Mouse (Mus musculus) embryonic facial prominence, embryonic 11.5 days (tissue): Measurements from ENCODE around the gene Syngr1. TPM values are rescaled to one million over a fixed set of nuclear protein-coding genes. Genes with fewer than 3 reads are reported as not detected.

Experiments used
- ATAC-seq: fragments of 200-750 bp; cut with Nextera tagmentation; replicated peaks from 2 replicates; pipeline ENCODE4 v1.8.0; 2017; ENCODE audit warnings: low read depth; ENCODE audit not compliant: insufficient number of reproducible peaks, low FRiP score, low TSS enrichment
- DNase-seq: peaks from one replicate; pipeline ENCODE4 v3.0.0-alpha.2; 2015; ENCODE audit warnings: low spot score
- H3K27ac ChIP-seq: fragments of 300-500 bp; sonication (generic); replicated peaks from 2 replicates; pipeline ENCODE4 v1.5.1; 2014; ENCODE audit warnings: mild to moderate bottlenecking, low read depth, low read length, control low read depth
- H3K27me3 ChIP-seq: fragments of 300-500 bp; sonication (generic); 2 replicates; pipeline ENCODE4 v1.6.1; 2014; ENCODE audit warnings: mild to moderate bottlenecking, low read length, moderate library complexity, mixed read lengths; ENCODE audit not compliant: control insufficient read depth, insufficient read depth
- H3K36me3 ChIP-seq: fragments of 300-500 bp; sonication (generic); replicated peaks from 2 replicates; pipeline ENCODE4 v1.6.1; 2014; ENCODE audit warnings: low read depth, mild to moderate bottlenecking, low read length, moderate library complexity, mixed read lengths; ENCODE audit not compliant: control insufficient read depth, insufficient read depth
- H3K4me1 ChIP-seq: fragments of 300-500 bp; sonication (generic); 2 replicates; pipeline ENCODE4 v1.6.1; 2014; ENCODE audit warnings: low read length, mixed read lengths; ENCODE audit not compliant: control insufficient read depth, insufficient read depth
- H3K4me2 ChIP-seq: fragments of 300-500 bp; sonication (generic); 2 replicates; pipeline ENCODE4 v1.6.1; 2014; ENCODE audit warnings: low read depth, mild to moderate bottlenecking, control low read depth, low read length, moderate library complexity
- H3K4me3 ChIP-seq: fragments of 300-500 bp; sonication (generic); 2 replicates; pipeline ENCODE4 v1.5.1; 2014; ENCODE audit warnings: low read depth, low read length, control low read depth
- H3K9ac ChIP-seq: fragments of 300-500 bp; sonication (generic); replicated peaks from 2 replicates; pipeline ENCODE4 v1.6.1; 2014; ENCODE audit warnings: mild to moderate bottlenecking, control low read depth, low read length
- H3K9me3 ChIP-seq: fragments of 300-500 bp; sonication (generic); replicated peaks from 2 replicates; pipeline ENCODE4 v1.6.1; 2016; ENCODE audit warnings: mild to moderate bottlenecking, low read length, inconsistent platforms, mixed read lengths; ENCODE audit not compliant: control insufficient read depth
- WGBS: fragments of 180-500 bp; shearing (Covaris S2); extraction: QIAGEN DNeasy Blood & Tissue Kit; methylation state at CpG from one replicate; pipeline ENCODE4 v1.1.7; 2014; 5-methylcytosine and 5-hydroxymethylcytosine counted together
- polyA plus RNA-seq: library from polyadenylated mRNA; unstranded; fragments of >200 nt; fragmentation: Nextera tagmentation; extraction: Ambion mirVana; gene quantifications from 2 replicates; pipeline ENCODE4 v1.2.1, GENCODE M21; 2014

Syngr1 gene
- polyA plus RNA-seq, 1 experiment from 2014 or later = 6.4 TPM

- Histone ChIP-seq H3K4me3 (no peak overlapping the region), H3K4me2 (no peak overlapping the region), H3K27ac (no peak overlapping the region), H3K4me1 (no peaks in the 10 kb centered on the region), H3K9me3 (no peaks in the 10 kb centered on the region), H3K36me3 (no peaks in the 10 kb centered on the region), H3K9ac (no peak overlapping the region), H3K27me3 (no peaks in the 10 kb centered on the region)
- DNase-seq (no peak), ATAC-seq (no peak)
- WGBS = 36% methylated on average over 5 of the region's 5 CpGs
These were observed 28.3 kb upstream of the Syngr1 start for GRCm38 (mm10) chr15:80062821-80063220.

GRCm38 (mm10) chr15:80064965-80065364 is 26.2 kb upstream of the Syngr1 start:
- Histone ChIP-seq H3K4me1 (no peaks in the 10 kb centered on the region), H3K4me3 (no peak overlapping the region), H3K36me3 (no peaks in the 10 kb centered on the region), H3K27ac (no peak overlapping the region), H3K4me2 (no peak overlapping the region), H3K27me3 (no peaks in the 10 kb centered on the region), H3K9me3 (no peaks in the 10 kb centered on the region), H3K9ac (no peak overlapping the region)
- no peak for DNase-seq
- no peak for ATAC-seq
- WGBS = 65% methylated on average over 5 of the region's 5 CpGs

GRCm38 (mm10) chr15:80065414-80065813 is 25.7 kb upstream of the Syngr1 start:
- Histone ChIP-seq H3K9ac (no peak overlapping the region), H3K27me3 (no peaks in the 10 kb centered on the region), H3K4me2 (no peak overlapping the region), H3K4me1 (no peaks in the 10 kb centered on the region), H3K27ac (no peak overlapping the region), H3K9me3 (no peaks in the 10 kb centered on the region), H3K36me3 (no peaks in the 10 kb centered on the region), H3K4me3 (no peak overlapping the region)
- ATAC-seq = no peak
- peak; percentile 49 for DNase-seq
- WGBS = 13% methylated on average over 13 of the region's 13 CpGs

- DNase-seq = no peak
These were observed 24.6 kb upstream of the Syngr1 start for GRCm38 (mm10) chr15:80066538-80066937.

GRCm38 (mm10) chr15:80069171-80069570 is 22.0 kb upstream of the Syngr1 start:
- Histone ChIP-seq H3K36me3 (no peaks in the 10 kb centered on the region), H3K9ac (no peak overlapping the region), H3K27ac (no peak overlapping the region), H3K4me2 (no peak overlapping the region), H3K9me3 (no peaks in the 10 kb centered on the region), H3K4me3 (no peak overlapping the region), H3K27me3 (no peaks in the 10 kb centered on the region), H3K4me1 (no peaks in the 10 kb centered on the region)
- ATAC-seq (no peak), DNase-seq (no peak)
- WGBS = 56% methylated on average over 4 of the region's 4 CpGs

More at GRCm38 (mm10) chr15:80066538-80066937, 24.6 kb upstream of the Syngr1 start:
- Histone ChIP-seq H3K36me3 (no peaks in the 10 kb centered on the region), H3K9me3 (no peaks in the 10 kb centered on the region), H3K4me2 (no peak overlapping the region), H3K27ac (no peak overlapping the region), H3K9ac (no peak overlapping the region), H3K4me3 (no peak overlapping the region), H3K4me1 (no peaks in the 10 kb centered on the region), H3K27me3 (no peaks in the 10 kb centered on the region)
- ATAC-seq = no peak
- WGBS = 56% methylated on average over 3 of the region's 3 CpGs

- 43% methylated on average over 8 of the region's 8 CpGs for WGBS
These were observed 21.0 kb upstream of the Syngr1 start for GRCm38 (mm10) chr15:80070095-80070644.

GRCm38 (mm10) chr15:80071951-80072437 is 19.1 kb upstream of the Syngr1 start:
- no peaks in the 10 kb centered on the region for H3K36me3 ChIP-seq
- DNase-seq (no peak), ATAC-seq (no peak)
- no peaks in the 10 kb centered on the region for H3K27me3 ChIP-seq
- H3K4me3 ChIP-seq = no peak overlapping the region
- 41% methylated on average over 9 of the region's 9 CpGs for WGBS
- H3K4me2 ChIP-seq = no peak overlapping the region
- H3K27ac ChIP-seq = no peak overlapping the region
- H3K4me1 ChIP-seq = no peaks in the 10 kb centered on the region
- H3K9me3 ChIP-seq = no peaks in the 10 kb centered on the region
- H3K9ac ChIP-seq = no peak overlapping the region

More at GRCm38 (mm10) chr15:80070095-80070644, 21.0 kb upstream of the Syngr1 start:
- Histone ChIP-seq H3K4me3 (no peak overlapping the region), H3K27ac (no peak overlapping the region), H3K27me3 (no peaks in the 10 kb centered on the region), H3K9ac (no peak overlapping the region), H3K9me3 (no peaks in the 10 kb centered on the region), H3K4me2 (no peak overlapping the region), H3K36me3 (no peaks in the 10 kb centered on the region), H3K4me1 (no peaks in the 10 kb centered on the region)
- DNase-seq (no peak), ATAC-seq (no peak)

GRCm38 (mm10) chr15:80072579-80073255 is 18.4 kb upstream of the Syngr1 start:
- no peaks in the 10 kb centered on the region for H3K27me3 ChIP-seq
- 76% methylated on average over 7 of the region's 7 CpGs for whole genome bisulfite sequencing

More at GRCm38 (mm10) chr15:80072579-80073255, 18.4 kb upstream of the Syngr1 start:
- DNase-seq (no peak), ATAC-seq (no peak)
- Histone ChIP-seq H3K4me1 (no peaks in the 10 kb centered on the region), H3K27ac (no peak overlapping the region), H3K36me3 (no peaks in the 10 kb centered on the region), H3K4me2 (no peak overlapping the region), H3K4me3 (no peak overlapping the region), H3K9me3 (no peaks in the 10 kb centered on the region), H3K9ac (no peak overlapping the region)
